Mouse (Mus musculus) liver, embryonic 14.5 days (tissue): ENCODE results near the gene Qrfpr.

Experiments
- CTCF ChIP-seq: IDR thresholded peaks from 2 replicates; pipeline ENCODE4 v1.5.1; 2016; ENCODE audit warnings: antibody characterized with exemption, low read depth, control low read depth
- EP300 ChIP-seq: IDR thresholded peaks from 2 replicates; pipeline ENCODE4 v1.6.1; 2016; ENCODE audit warnings: antibody characterized with exemption, low read depth

DNA sequence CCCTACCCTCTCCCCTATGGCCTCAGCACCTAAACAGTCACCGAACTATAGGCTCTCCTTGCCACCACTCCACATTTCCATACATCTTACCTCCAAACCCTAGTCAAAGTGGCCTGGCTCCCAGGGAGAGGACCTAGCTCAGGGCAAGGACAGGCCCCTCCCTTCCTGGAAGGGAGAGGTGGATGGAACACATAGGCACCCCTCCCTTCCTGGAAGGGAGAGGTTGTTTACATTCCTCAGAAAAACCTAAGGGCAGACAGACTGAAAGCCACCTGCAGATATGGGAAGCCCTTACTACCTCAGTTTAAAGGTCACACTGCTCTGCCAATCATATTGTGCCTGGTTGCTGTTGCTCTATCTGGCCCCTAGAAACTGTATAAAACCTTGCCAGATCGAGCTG lies 26.3 kb upstream of the Qrfpr start:
- TF ChIP-seq CTCF = no peak
- TF ChIP-seq EP300 = no peak
